In genomic region chr5:29772651-29773330, GRCm38 (mm10) we compare ENCODE assay signal across 10 mouse cellular contexts. TPM values are rescaled to one million over a fixed set of nuclear protein-coding genes. Genes with fewer than 3 reads are reported as not detected.
DNase-seq lines count a peak whose midpoint lies in the region; ATAC-seq lines count a peak whose summit lies in the region.
"Had no signal": no experiment of that assay in that cellular context is flagged by ENCODE, and none has a peak within 500 bp of the region (broad histone marks: within the 10 kb centered on the region; RNA-seq: fewer than 3 reads in every experiment).

No protein-coding gene starts in this region.

- no peaks in the 10 kb centered on the region for H3K27me3 ChIP-seq in hindbrain, embryonic 16.5 days (replicated peaks; ENCODE audit: control insufficient read depth, insufficient read depth, low read length)
- no peaks in the 10 kb centered on the region for H3K27me3 ChIP-seq in hindbrain, embryonic 13.5 days
- H3K27me3 ChIP-seq in midbrain, embryonic 15.5 days (replicated peaks): no peaks in the 10 kb centered on the region

- H3K4me2 ChIP-seq in hindbrain, embryonic 16.5 days (ENCODE audit: low read length): no peak overlapping the region
- no peak overlapping the region for H3K4me2 ChIP-seq in hindbrain, embryonic 13.5 days
- no peak overlapping the region for H3K4me2 ChIP-seq in midbrain, embryonic 15.5 days

- no peak overlapping the region for H3K27ac ChIP-seq in hindbrain, embryonic 16.5 days (ENCODE audit: low read depth, low read length)
- H3K27ac ChIP-seq in hindbrain, embryonic 13.5 days: no peak overlapping the region
- H3K27ac ChIP-seq in midbrain, embryonic 15.5 days: no peak overlapping the region
- H3K27ac ChIP-seq: left cerebral cortex, adult 2 months had no signal

- no peaks in the 10 kb centered on the region for H3K4me1 ChIP-seq in hindbrain, embryonic 16.5 days (ENCODE audit: control insufficient read depth, insufficient read depth, low read depth, low read length)
- 0 out of 2 replicates have a peak, but pooled peaks cover 3% of the 10 kb centered on the region for H3K4me1 ChIP-seq in hindbrain, embryonic 13.5 days (replicated peaks)
- no peaks in the 10 kb centered on the region for H3K4me1 ChIP-seq in midbrain, embryonic 15.5 days

- H3K36me3 ChIP-seq in hindbrain, embryonic 16.5 days (ENCODE audit: control insufficient read depth, insufficient read depth, low read length): no peaks in the 10 kb centered on the region
- H3K36me3 ChIP-seq in hindbrain, embryonic 13.5 days: peaks cover 45% of the 10 kb centered on the region
- H3K36me3 ChIP-seq in midbrain, embryonic 15.5 days (replicated peaks): peaks cover 6% of the 10 kb centered on the region; the same call in 1 of the 2 replicates

- no peak overlapping the region for H3K9ac ChIP-seq in hindbrain, embryonic 16.5 days (ENCODE audit: low read depth, low read length)
- no peak overlapping the region for H3K9ac ChIP-seq in hindbrain, embryonic 13.5 days
- no peak overlapping the region for H3K9ac ChIP-seq in midbrain, embryonic 15.5 days

- H3K9me3 ChIP-seq in hindbrain, embryonic 16.5 days (ENCODE audit: control insufficient read depth, low read length): no peaks in the 10 kb centered on the region
- H3K9me3 ChIP-seq in hindbrain, embryonic 13.5 days: no peaks in the 10 kb centered on the region
- H3K9me3 ChIP-seq in midbrain, embryonic 15.5 days: no peaks in the 10 kb centered on the region

- 62% methylated on average over 4 of the region's 4 CpGs for WGBS in hindbrain, embryonic 16.5 days
- 89% methylated on average over 4 of the region's 4 CpGs for WGBS in hindbrain, embryonic 13.5 days
- WGBS in midbrain, embryonic 15.5 days: 86% methylated on average over 4 of the region's 4 CpGs

- no peak overlapping the region for H3K4me3 ChIP-seq in hindbrain, embryonic 16.5 days (ENCODE audit: low read length)
- no peak overlapping the region for H3K4me3 ChIP-seq in hindbrain, embryonic 13.5 days
- H3K4me3 ChIP-seq in midbrain, embryonic 15.5 days: no peak overlapping the region
- H3K4me3 ChIP-seq: left cerebral cortex, adult 2 months had no signal

- peak; percentile 78 for DNase-seq in MN1 (ENCODE audit: low spot score)
- peak; percentile 65 for DNase-seq in cerebellum, adult 8-10 months
- DNase-seq in heart, postnatal 4 days: peak; percentile 31
- no peak for DNase-seq in spleen, adult 12 weeks (ENCODE audit: low spot score)

- ATAC-seq in hindbrain, embryonic 16.5 days: peak; percentile 60; the same call in 1 of the 2 replicates
- ATAC-seq in hindbrain, embryonic 13.5 days (ENCODE audit: low FRiP score): no peak
- no peak for ATAC-seq in monocyte, adult 5-6 weeks (replicated peaks; ENCODE audit: insufficient number of reproducible peaks, low FRiP score, low TSS enrichment, poor library complexity, severe bottlenecking)
- no peak for ATAC-seq in midbrain, embryonic 15.5 days (replicated peaks)

RNA-seq across cellular contexts. Expression of gene Gm5129, which starts 37.1 kb away (rescaled TPM):
- polyA plus RNA-seq in hindbrain, embryonic 16.5 days (2015; fragmentation: Nextera tagmentation; extraction: Ambion mirVana): not detected in 2 replicates
- not detected in 2 replicates for polyA plus RNA-seq in hindbrain, embryonic 13.5 days (2015; fragmentation: Nextera tagmentation; extraction: Ambion mirVana)
- not detected for total RNA-seq in heart, postnatal 4 days (2021)
- total RNA-seq in monocyte, adult 5-6 weeks (2017): 12.6 to 24.8 TPM in 2 of 3 replicates, not detected in the other
- not detected in 2 replicates for polyA plus RNA-seq in midbrain, embryonic 15.5 days (2015; fragmentation: Nextera tagmentation; extraction: Ambion mirVana)
- total RNA-seq: gastrocnemius, adult 8-10 months had no signal

RNA-seq across cellular contexts. Expression of gene Dnajb6, which starts 37.3 kb away (rescaled TPM):
- 286 TPM in 2 replicates for polyA plus RNA-seq in hindbrain, embryonic 16.5 days (2015; fragmentation: Nextera tagmentation; extraction: Ambion mirVana)
- 323 and 327 TPM in 2 replicates for polyA plus RNA-seq in hindbrain, embryonic 13.5 days (2015; fragmentation: Nextera tagmentation; extraction: Ambion mirVana)
- 10 to 100 TPM; 73.3 to 79.0 TPM for total RNA-seq in heart, postnatal 4 days (2021)
- 221 to 273 TPM (median 236 TPM) in 3 replicates for total RNA-seq in monocyte, adult 5-6 weeks (2017)
- 280 and 308 TPM in 2 replicates for polyA plus RNA-seq in midbrain, embryonic 15.5 days (2015; fragmentation: Nextera tagmentation; extraction: Ambion mirVana)
